Mouse (Mus musculus): Measurements from ENCODE around the gene Txnip.
A peak's percentile ranks its signal among the peaks of the same experiment; 100 is the strongest.

DNA sequence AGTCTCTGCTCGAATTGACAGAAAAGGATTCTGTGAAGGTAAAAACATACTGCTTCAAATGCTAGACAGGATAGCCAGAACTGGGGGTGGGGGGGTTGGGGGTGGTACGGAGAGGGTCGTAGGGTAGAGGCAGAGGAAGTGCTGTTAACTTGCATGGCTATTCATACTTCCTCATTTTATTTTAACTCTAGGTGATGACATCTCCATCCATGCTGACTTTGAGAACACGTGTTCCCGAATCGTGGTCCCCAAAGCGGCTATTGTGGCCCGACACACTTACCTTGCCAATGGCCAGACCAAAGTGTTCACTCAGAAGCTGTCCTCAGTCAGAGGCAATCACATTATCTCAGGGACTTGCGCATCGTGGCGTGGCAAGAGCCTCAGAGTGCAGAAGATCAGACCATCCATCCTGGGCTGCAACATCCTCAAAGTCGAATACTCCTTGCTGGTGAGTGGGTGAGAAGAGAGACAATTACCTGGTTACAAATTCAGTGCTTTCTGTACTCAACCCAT lies 1.7 kb downstream of the Txnip start:
- TF ChIP-seq CTCF (IDR thresholded peaks at IDR 0.05; ENCODE audit: control insufficient read depth, insufficient read depth, insufficient replicate concordance, low read depth, low read length) = no peak
- peak; percentile 14; the same call in 1 of the 2 replicates for TF ChIP-seq POLR2A (IDR thresholded peaks at IDR 0.05; ENCODE audit: control insufficient read depth, low read depth, low read length)
